Mouse (Mus musculus): ENCODE measurements at regions not wholly inside any gene's neighbourhood (a gene's known extent, or its start where the extent isn't known, plus 50 kb on each side); places are given as distances from the start of the nearest gene placed in this dataset.
"Not testable (repeated sequence)": the region's sequence is repeated elsewhere in the genome, so short reads cannot be mapped to it uniquely, and the experiment has no call there.

DNA sequence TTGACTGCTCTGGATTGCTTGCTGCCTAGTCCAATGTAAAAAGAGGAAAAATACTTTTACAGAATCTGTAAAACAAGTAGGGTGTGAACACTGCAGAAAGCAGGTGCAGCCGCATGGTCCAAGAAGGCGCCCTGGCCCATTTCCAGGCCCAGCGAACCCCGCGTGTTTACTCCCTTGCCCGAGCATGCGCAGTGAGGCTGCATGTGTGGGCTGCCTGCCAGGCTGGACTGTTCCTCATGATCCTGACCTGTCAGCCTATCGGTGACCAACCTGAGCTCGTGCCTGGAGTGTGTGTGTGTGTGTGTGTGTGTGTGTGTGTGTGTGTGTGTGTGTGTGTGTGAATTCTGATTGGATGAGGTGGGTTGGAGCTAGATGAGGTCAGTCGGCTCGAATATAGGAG lies 152.6 kb upstream of the Zfp770 start:
- not testable (repeated sequence) for TF ChIP-seq CTCF, POLR2A (IDR thresholded peaks at IDR 0.05; ENCODE audit: extremely low read depth, insufficient read depth, low read length)

Data from cortical plate, adult 2 months (tissue).